Mouse (Mus musculus): ENCODE data around the gene Pard3b. TPM values are rescaled to one million over a fixed set of nuclear protein-coding genes. Genes with fewer than 3 reads are reported as not detected.

Pard3b gene
- polyA plus RNA-seq, 1 experiment from 2014 or later, result 2.3 TPM

- Histone ChIP-seq H3K9ac (ENCODE audit: low read depth, low read length) (no peak overlapping the region), H3K4me2 (ENCODE audit: low read depth, low read length) (no peak overlapping the region), H3K4me1 (ENCODE audit: control insufficient read depth, low read depth, low read length) (no peaks in the 10 kb centered on the region), H3K36me3 (ENCODE audit: control insufficient read depth, insufficient read depth) (no peaks in the 10 kb centered on the region), H3K4me3 (ENCODE audit: low read depth, low read length) (no peak overlapping the region), H3K27ac (ENCODE audit: low read length) (no peak overlapping the region), H3K9me3 (replicated peaks; ENCODE audit: control insufficient read depth, low read length) (no peaks in the 10 kb centered on the region), H3K27me3 (ENCODE audit: control insufficient read depth, insufficient read depth, low read depth, low read length) (no peaks in the 10 kb centered on the region)
- no peak for ATAC-seq (ENCODE audit: low read depth)
- WGBS (ENCODE audit: insufficient replicate concordance), result 59% methylated on average over 2 of the region's 2 CpGs
Measured at GRCm38 (mm10) chr1:62213285-62213684, 574.7 kb downstream of the Pard3b start.

DNA sequence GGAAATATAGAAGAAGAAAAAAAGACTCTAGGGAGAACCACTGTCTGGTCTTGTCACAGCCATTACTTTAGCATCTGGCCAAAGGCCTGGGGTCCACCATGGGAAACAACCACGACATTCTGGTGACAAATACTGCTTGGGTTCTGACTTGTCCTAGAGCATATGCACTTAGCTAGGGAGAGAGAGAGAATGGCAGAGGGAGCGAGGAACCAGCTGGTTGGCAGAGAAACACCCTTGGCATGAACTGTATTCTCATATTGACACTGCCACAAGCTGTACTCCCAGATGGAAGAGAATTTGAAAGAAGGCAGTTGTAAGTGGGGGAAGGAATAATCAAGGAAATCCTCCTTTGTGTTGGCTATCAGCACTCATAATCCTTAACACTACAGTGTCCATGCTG, 577.2 kb downstream of the Pard3b start:
- ATAC-seq (ENCODE audit: low read depth), result no peak
- Histone ChIP-seq H3K4me2 (ENCODE audit: low read depth, low read length) (no peak overlapping the region), H3K4me3 (ENCODE audit: low read depth, low read length) (no peak overlapping the region), H3K9ac (ENCODE audit: low read depth, low read length) (no peak overlapping the region), H3K9me3 (replicated peaks; ENCODE audit: control insufficient read depth, low read length) (no peaks in the 10 kb centered on the region), H3K36me3 (ENCODE audit: control insufficient read depth, insufficient read depth) (no peaks in the 10 kb centered on the region), H3K27me3 (ENCODE audit: control insufficient read depth, insufficient read depth, low read depth, low read length) (no peaks in the 10 kb centered on the region), H3K27ac (ENCODE audit: low read length) (no peak overlapping the region), H3K4me1 (ENCODE audit: control insufficient read depth, low read depth, low read length) (no peaks in the 10 kb centered on the region)
- WGBS (ENCODE audit: insufficient replicate concordance), result 52% methylated on average over 2 of the region's 2 CpGs

DNA sequence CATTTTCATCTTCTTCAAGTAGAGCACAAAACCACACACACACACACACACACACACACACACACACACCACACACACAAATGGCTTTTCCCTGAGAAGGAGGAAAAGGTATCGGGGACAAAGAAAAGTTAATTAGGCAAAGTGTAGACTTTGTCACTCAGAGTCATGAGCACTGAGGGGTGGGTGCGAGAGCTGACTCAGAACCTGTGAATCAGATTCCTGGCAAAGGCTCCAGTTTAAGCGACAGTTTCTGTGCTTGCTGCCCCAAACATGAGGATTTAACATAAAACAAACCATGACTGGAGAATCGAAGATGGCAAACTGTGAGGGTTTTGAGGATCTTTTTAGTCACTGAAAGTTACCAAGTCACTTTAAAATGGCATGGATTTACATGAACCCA, 577.9 kb downstream of the Pard3b start:
- Histone ChIP-seq H3K27me3 (ENCODE audit: control insufficient read depth, insufficient read depth, low read depth, low read length) (no peaks in the 10 kb centered on the region), H3K4me3 (ENCODE audit: low read depth, low read length) (no peak overlapping the region), H3K4me2 (ENCODE audit: low read depth, low read length) (no peak overlapping the region), H3K9ac (ENCODE audit: low read depth, low read length) (no peak overlapping the region), H3K4me1 (ENCODE audit: control insufficient read depth, low read depth, low read length) (no peaks in the 10 kb centered on the region), H3K9me3 (replicated peaks; ENCODE audit: control insufficient read depth, low read length) (no peaks in the 10 kb centered on the region), H3K36me3 (ENCODE audit: control insufficient read depth, insufficient read depth) (no peaks in the 10 kb centered on the region), H3K27ac (ENCODE audit: low read length) (no peak overlapping the region)
- 70% methylated on average over 4 of the region's 4 CpGs for WGBS (ENCODE audit: insufficient replicate concordance)
- no peak for ATAC-seq (ENCODE audit: low read depth)

- Histone ChIP-seq H3K9me3 (replicated peaks; ENCODE audit: control insufficient read depth, low read length) (no peaks in the 10 kb centered on the region), H3K4me3 (ENCODE audit: low read depth, low read length) (no peak overlapping the region), H3K4me2 (ENCODE audit: low read depth, low read length) (no peak overlapping the region), H3K27me3 (ENCODE audit: control insufficient read depth, insufficient read depth, low read depth, low read length) (no peaks in the 10 kb centered on the region), H3K27ac (ENCODE audit: low read length) (no peak overlapping the region), H3K36me3 (ENCODE audit: control insufficient read depth, insufficient read depth) (no peaks in the 10 kb centered on the region), H3K9ac (ENCODE audit: low read depth, low read length) (no peak overlapping the region), H3K4me1 (ENCODE audit: control insufficient read depth, low read depth, low read length) (no peaks in the 10 kb centered on the region)
- 37% methylated on average over 5 of the region's 5 CpGs for WGBS (ENCODE audit: insufficient replicate concordance)
- no peak for ATAC-seq (ENCODE audit: low read depth)
Measured at GRCm38 (mm10) chr1:62229129-62229528, 590.5 kb downstream of the Pard3b start.

DNA sequence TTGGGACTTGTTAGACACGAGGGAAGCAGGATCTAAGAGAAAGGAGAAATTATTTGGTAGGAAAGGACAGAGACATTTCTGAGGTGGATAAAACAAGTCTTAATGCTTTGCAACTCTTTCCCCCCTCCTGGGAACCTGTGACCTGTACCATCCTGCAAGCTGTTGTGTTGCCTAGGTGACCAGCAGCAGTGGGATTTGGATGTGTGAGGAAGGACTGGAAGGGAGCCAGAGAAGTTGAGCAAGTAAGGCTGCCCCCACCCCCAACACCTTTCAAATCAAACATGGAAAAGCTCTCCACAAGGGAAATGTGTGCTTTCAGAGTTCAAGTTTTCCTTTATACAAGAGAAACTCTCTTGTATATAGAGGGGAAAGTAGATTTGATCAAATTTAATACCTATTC, 595.4 kb downstream of the Pard3b start:
- H3K4me1 ChIP-seq (ENCODE audit: control insufficient read depth, low read depth, low read length), result no peaks in the 10 kb centered on the region
- WGBS (ENCODE audit: insufficient replicate concordance), result 15% methylated on average over 1 of the region's 1 CpGs
- no peaks in the 10 kb centered on the region for H3K36me3 ChIP-seq (ENCODE audit: control insufficient read depth, insufficient read depth)
- no peaks in the 10 kb centered on the region for H3K27me3 ChIP-seq (ENCODE audit: control insufficient read depth, insufficient read depth, low read depth, low read length)
- no peak overlapping the region for H3K4me2 ChIP-seq (ENCODE audit: low read depth, low read length)
- no peak overlapping the region for H3K27ac ChIP-seq (ENCODE audit: low read length)
- 0 out of 2 replicates have a peak, but pooled peaks have one; percentile 35 for ATAC-seq (ENCODE audit: low read depth)
- H3K4me3 ChIP-seq (ENCODE audit: low read depth, low read length), result no peak overlapping the region
- no peak overlapping the region for H3K9ac ChIP-seq (ENCODE audit: low read depth, low read length)
- no peaks in the 10 kb centered on the region for H3K9me3 ChIP-seq (replicated peaks; ENCODE audit: control insufficient read depth, low read length)

DNA sequence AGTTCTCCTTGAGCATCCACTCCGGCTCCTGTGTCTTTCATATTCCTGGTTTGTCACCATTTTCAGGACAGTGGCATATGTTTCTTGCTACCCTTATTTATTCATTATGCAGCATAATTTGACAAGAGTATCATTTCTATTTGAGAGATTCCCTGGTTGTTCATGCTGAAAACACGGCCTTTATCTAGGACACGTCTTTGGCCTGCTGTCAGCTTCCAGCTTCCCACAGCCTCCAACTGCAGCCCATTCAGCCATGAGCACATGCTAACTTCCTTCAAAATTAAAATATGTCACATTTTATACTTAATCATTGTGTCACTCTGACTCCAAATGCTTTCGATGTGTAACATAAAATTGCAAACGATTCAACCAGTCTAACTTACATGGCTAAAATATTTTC, 596.5 kb downstream of the Pard3b start:
- Histone ChIP-seq H3K9ac (ENCODE audit: low read depth, low read length) (no peak overlapping the region), H3K36me3 (ENCODE audit: control insufficient read depth, insufficient read depth) (no peaks in the 10 kb centered on the region), H3K4me1 (ENCODE audit: control insufficient read depth, low read depth, low read length) (no peaks in the 10 kb centered on the region), H3K27ac (ENCODE audit: low read length) (no peak overlapping the region), H3K27me3 (ENCODE audit: control insufficient read depth, insufficient read depth, low read depth, low read length) (no peaks in the 10 kb centered on the region), H3K4me2 (ENCODE audit: low read depth, low read length) (no peak overlapping the region), H3K4me3 (ENCODE audit: low read depth, low read length) (no peak overlapping the region), H3K9me3 (replicated peaks; ENCODE audit: control insufficient read depth, low read length) (no peaks in the 10 kb centered on the region)
- 69% methylated on average over 5 of the region's 5 CpGs for WGBS (ENCODE audit: insufficient replicate concordance)
- no peak for ATAC-seq (ENCODE audit: low read depth)

- WGBS (ENCODE audit: insufficient replicate concordance), result 39% methylated on average over 12 of the region's 12 CpGs
- Histone ChIP-seq H3K4me2 (ENCODE audit: low read depth, low read length) (no peak overlapping the region), H3K27ac (ENCODE audit: low read length) (no peak overlapping the region), H3K9ac (ENCODE audit: low read depth, low read length) (no peak overlapping the region), H3K9me3 (replicated peaks; ENCODE audit: control insufficient read depth, low read length) (no peaks in the 10 kb centered on the region), H3K36me3 (ENCODE audit: control insufficient read depth, insufficient read depth) (no peaks in the 10 kb centered on the region), H3K4me1 (ENCODE audit: control insufficient read depth, low read depth, low read length) (no peaks in the 10 kb centered on the region), H3K4me3 (ENCODE audit: low read depth, low read length) (no peak overlapping the region), H3K27me3 (ENCODE audit: control insufficient read depth, insufficient read depth, low read depth, low read length) (no peaks in the 10 kb centered on the region)
- no peak for ATAC-seq (ENCODE audit: low read depth)
Measured at GRCm38 (mm10) chr1:62244191-62244984, 605.8 kb downstream of the Pard3b start.

GRCm38 (mm10) chr1:62252432-62252831, 613.8 kb downstream of the Pard3b start:
- no peaks in the 10 kb centered on the region for H3K4me1 ChIP-seq (ENCODE audit: control insufficient read depth, low read depth, low read length)
- 39% methylated on average over 1 of the region's 1 CpGs for WGBS (ENCODE audit: insufficient replicate concordance)
- no peak overlapping the region for H3K27ac ChIP-seq (ENCODE audit: low read length)
- no peaks in the 10 kb centered on the region for H3K27me3 ChIP-seq (ENCODE audit: control insufficient read depth, insufficient read depth, low read depth, low read length)
- no peaks in the 10 kb centered on the region for H3K36me3 ChIP-seq (ENCODE audit: control insufficient read depth, insufficient read depth)
- no peak for ATAC-seq (ENCODE audit: low read depth)
- H3K9me3 ChIP-seq (replicated peaks; ENCODE audit: control insufficient read depth, low read length), result no peaks in the 10 kb centered on the region
- no peak overlapping the region for H3K4me2 ChIP-seq (ENCODE audit: low read depth, low read length)
- no peak overlapping the region for H3K4me3 ChIP-seq (ENCODE audit: low read depth, low read length)
- no peak overlapping the region for H3K9ac ChIP-seq (ENCODE audit: low read depth, low read length)

- Histone ChIP-seq H3K36me3 (ENCODE audit: control insufficient read depth, insufficient read depth) (no peaks in the 10 kb centered on the region), H3K27me3 (ENCODE audit: control insufficient read depth, insufficient read depth, low read depth, low read length) (no peaks in the 10 kb centered on the region), H3K4me3 (ENCODE audit: low read depth, low read length) (no peak overlapping the region), H3K9me3 (replicated peaks; ENCODE audit: control insufficient read depth, low read length) (no peaks in the 10 kb centered on the region), H3K9ac (ENCODE audit: low read depth, low read length) (no peak overlapping the region), H3K4me2 (ENCODE audit: low read depth, low read length) (no peak overlapping the region), H3K27ac (ENCODE audit: low read length) (no peak overlapping the region), H3K4me1 (ENCODE audit: control insufficient read depth, low read depth, low read length) (no peaks in the 10 kb centered on the region)
- ATAC-seq (ENCODE audit: low read depth), result no peak
- 55% methylated on average over 4 of the region's 4 CpGs for WGBS (ENCODE audit: insufficient replicate concordance)
Measured at GRCm38 (mm10) chr1:62254316-62254715, 615.7 kb downstream of the Pard3b start.

Data from liver, embryonic 16.5 days (tissue).